Mouse (Mus musculus): ENCODE data around the gene Spata2l. TPM values are rescaled to one million over a fixed set of nuclear protein-coding genes. Genes with fewer than 3 reads are reported as not detected.

Spata2l gene
- total and polyA plus RNA-seq, 3 experiments: 1.9 to 3.1 TPM; not detected in 1

- Histone ChIP-seq H3K27me3 (ENCODE audit: control insufficient read depth in 1 of 2, insufficient read depth in 2 of 2, low read length in 2 of 2) (0 out of 4 replicates have a peak, but pooled peaks cover 0 to 1% of the 10 kb centered on the region in 2 experiments), H3K79me2 (ENCODE audit: control insufficient read depth, insufficient read depth, low read length, poor library complexity) (no peaks in the 10 kb centered on the region), H3K4me3 (ENCODE audit: control insufficient read depth in 1 of 2, insufficient read depth in 1 of 2, low read depth in 2 of 2, low read length in 2 of 2) (no peak overlapping the region), H3K9ac (ENCODE audit: control insufficient read depth, low read depth, low read length, poor library complexity, severe bottlenecking) (no peak overlapping the region), H3K9me3 (replicated peaks; ENCODE audit: insufficient read depth, low read length) (no peaks in the 10 kb centered on the region), H3K36me3 (ENCODE audit: control insufficient read depth in 1 of 2, insufficient read depth in 2 of 2, low read length in 2 of 2) (no peaks in the 10 kb centered on the region), H3K4me1 (ENCODE audit: control insufficient read depth in 1 of 2, insufficient read depth in 2 of 2, low read length in 2 of 2) (no peaks in the 10 kb centered on the region), H3K27ac (ENCODE audit: control insufficient read depth, low read depth, low read length) (no peak overlapping the region)
- no peak for DNase-seq (ENCODE audit: low read depth, low spot score)
- TF ChIP-seq SMC3 (IDR thresholded peaks at IDR 0.05; ENCODE audit: low read depth, low read length): no peak
- no peak for TF ChIP-seq POLR2A (IDR thresholded peaks at IDR 0.05; ENCODE audit: control insufficient read depth in 1 of 2, insufficient read depth in 1 of 2, low read depth in 1 of 2, low read length in 2 of 2, poor library complexity in 1 of 2)
- no peak for TF ChIP-seq E2F4 (IDR thresholded peaks at IDR 0.05; ENCODE audit: borderline replicate concordance, low read depth, low read length)
- TF ChIP-seq RCOR1 (IDR thresholded peaks at IDR 0.05; ENCODE audit: low read depth, low read length): no peak
- no peak for TF ChIP-seq ELF1 (IDR thresholded peaks at IDR 0.05; ENCODE audit: low read depth, low read length)
- no peak for TF ChIP-seq TAL1 (IDR thresholded peaks at IDR 0.05; ENCODE audit: low read length)
- TF ChIP-seq ZC3H11A (IDR thresholded peaks at IDR 0.05; ENCODE audit: low read depth, low read length): no peak
- no peak for TF ChIP-seq TBP (IDR thresholded peaks at IDR 0.05; ENCODE audit: low read depth, low read length)
- TF ChIP-seq BHLHE40 (IDR thresholded peaks at IDR 0.05; ENCODE audit: borderline replicate concordance, low read depth, low read length): no peak
Measured at GRCm38 (mm10) chr8:123181391-123181790, 54.6 kb downstream of the Spata2l start.

Other genes with a start within 250 kb of the Spata2l start
- 49.2 and 57.8 TPM in 2 replicates for gene Ankrd11, start 194.0 kb downstream of the Spata2l start, total RNA-seq (2012; rRNA removed)
- 100 to 1,000 TPM in 1 of 2 experiments, 10 to 100 TPM in 1; 87.7 to 235 TPM for gene Ankrd11, start 194.0 kb downstream of the Spata2l start, polyA plus RNA-seq (2012; ENCODE audit: insufficient read depth in 1 of 2, insufficient read length in 2 of 2, low read depth in 1 of 2, low replicate concordance in 2 of 2, missing spikeins in 1 of 2)
- gene Spg7, start 173.3 kb downstream of the Spata2l start, total RNA-seq (2012; rRNA removed): 28.9 and 32.0 TPM in 2 replicates
- 10 to 100 TPM in 1 of 2 experiments, not detected in 1; 36.0 TPM for gene Spg7, start 173.3 kb downstream of the Spata2l start, polyA plus RNA-seq (2012; ENCODE audit: insufficient read depth in 1 of 2, insufficient read length in 2 of 2, low read depth in 1 of 2, low replicate concordance in 2 of 2, missing spikeins in 1 of 2)
- gene Rpl13, start 133.9 kb downstream of the Spata2l start, total RNA-seq (2012; rRNA removed): 2,918 and 3,113 TPM in 2 replicates
- 1,000 to 10,000 TPM in 1 of 2 experiments, not detected in 1; 1,306 TPM for gene Rpl13, start 133.9 kb downstream of the Spata2l start, polyA plus RNA-seq (2012; ENCODE audit: insufficient read depth in 1 of 2, insufficient read length in 2 of 2, low read depth in 1 of 2, low replicate concordance in 2 of 2, missing spikeins in 1 of 2)
- gene Cpne7, start 118.9 kb downstream of the Spata2l start, total RNA-seq (2012; rRNA removed): 2.2 and 3.5 TPM in 2 replicates
- gene Cpne7, start 118.9 kb downstream of the Spata2l start, polyA plus RNA-seq (2012; ENCODE audit: insufficient read depth in 1 of 2, insufficient read length in 2 of 2, low read depth in 1 of 2, low replicate concordance in 2 of 2, missing spikeins in 1 of 2): 1 to 10 TPM in 1 of 2 experiments, not detected in 1; 4.5 TPM
- gene Sult5a1, start 77.9 kb downstream of the Spata2l start, total RNA-seq (2012; rRNA removed): 0.15 TPM in 1 of 2 replicates, not detected in the other
- gene Sult5a1, start 77.9 kb downstream of the Spata2l start, polyA plus RNA-seq (2012; ENCODE audit: insufficient read depth in 1 of 2, insufficient read length in 2 of 2, low read depth in 1 of 2, low replicate concordance in 2 of 2, missing spikeins in 1 of 2): not detected
- not detected in 2 replicates for gene Dpep1, start 50.0 kb downstream of the Spata2l start, total RNA-seq (2012; rRNA removed)
- not detected for gene Dpep1, start 50.0 kb downstream of the Spata2l start, polyA plus RNA-seq (2012; ENCODE audit: insufficient read depth in 1 of 2, insufficient read length in 2 of 2, low read depth in 1 of 2, low replicate concordance in 2 of 2, missing spikeins in 1 of 2)
- 68.6 and 80.5 TPM in 2 replicates for gene Chmp1a, start 23.5 kb downstream of the Spata2l start, total RNA-seq (2012; rRNA removed)
- gene Chmp1a, start 23.5 kb downstream of the Spata2l start, polyA plus RNA-seq (2012; ENCODE audit: insufficient read depth in 1 of 2, insufficient read length in 2 of 2, low read depth in 1 of 2, low replicate concordance in 2 of 2, missing spikeins in 1 of 2): 10 to 100 TPM in 1 of 2 experiments, not detected in 1; 85.7 TPM
- gene Spata33, start 23.4 kb downstream of the Spata2l start, total RNA-seq (2012; rRNA removed): 0.98 and 1.2 TPM in 2 replicates
- 1 to 10 TPM in 1 of 2 experiments, not detected in 1; 1.4 TPM for gene Spata33, start 23.4 kb downstream of the Spata2l start, polyA plus RNA-seq (2012; ENCODE audit: insufficient read depth in 1 of 2, insufficient read length in 2 of 2, low read depth in 1 of 2, low replicate concordance in 2 of 2, missing spikeins in 1 of 2)
- 23.2 and 28.0 TPM in 2 replicates for gene Cdk10, start 11.4 kb downstream of the Spata2l start, total RNA-seq (2012; rRNA removed)
- 10 to 100 TPM in 1 of 2 experiments, not detected in 1; 43.8 TPM for gene Cdk10, start 11.4 kb downstream of the Spata2l start, polyA plus RNA-seq (2012; ENCODE audit: insufficient read depth in 1 of 2, insufficient read length in 2 of 2, low read depth in 1 of 2, low replicate concordance in 2 of 2, missing spikeins in 1 of 2)
- 11.8 and 16.0 TPM in 2 replicates for gene Zfp276, start 18.0 kb upstream of the Spata2l start, total RNA-seq (2012; rRNA removed)
- 10 to 100 TPM in 1 of 2 experiments, not detected in 1; 19.2 TPM for gene Zfp276, start 18.0 kb upstream of the Spata2l start, polyA plus RNA-seq (2012; ENCODE audit: insufficient read depth in 1 of 2, insufficient read length in 2 of 2, low read depth in 1 of 2, low replicate concordance in 2 of 2, missing spikeins in 1 of 2)
- 3.0 and 4.4 TPM in 2 replicates for gene Vps9d1, start 18.1 kb upstream of the Spata2l start, total RNA-seq (2012; rRNA removed)
- 10 to 100 TPM in 1 of 2 experiments, not detected in 1; 12.2 TPM for gene Vps9d1, start 18.1 kb upstream of the Spata2l start, polyA plus RNA-seq (2012; ENCODE audit: insufficient read depth in 1 of 2, insufficient read length in 2 of 2, low read depth in 1 of 2, low replicate concordance in 2 of 2, missing spikeins in 1 of 2)
- gene Fanca, start 82.3 kb upstream of the Spata2l start, total RNA-seq (2012; rRNA removed): 22.9 and 32.2 TPM in 2 replicates
- gene Fanca, start 82.3 kb upstream of the Spata2l start, polyA plus RNA-seq (2012; ENCODE audit: insufficient read depth in 1 of 2, insufficient read length in 2 of 2, low read depth in 1 of 2, low replicate concordance in 2 of 2, missing spikeins in 1 of 2): 10 to 100 TPM in 1 of 2 experiments, not detected in 1; 75.9 TPM
- 1.1 and 2.8 TPM in 2 replicates for gene Spire2, start 96.5 kb upstream of the Spata2l start, total RNA-seq (2012; rRNA removed)
- 1 to 10 TPM in 1 of 2 experiments, not detected in 1; 5.4 TPM for gene Spire2, start 96.5 kb upstream of the Spata2l start, polyA plus RNA-seq (2012; ENCODE audit: insufficient read depth in 1 of 2, insufficient read length in 2 of 2, low read depth in 1 of 2, low replicate concordance in 2 of 2, missing spikeins in 1 of 2)
- 107 TPM in 2 replicates for gene Tcf25, start 137.5 kb upstream of the Spata2l start, total RNA-seq (2012; rRNA removed)
- 100 to 1,000 TPM in 1 of 2 experiments, not detected in 1; 327 TPM for gene Tcf25, start 137.5 kb upstream of the Spata2l start, polyA plus RNA-seq (2012; ENCODE audit: insufficient read depth in 1 of 2, insufficient read length in 2 of 2, low read depth in 1 of 2, low replicate concordance in 2 of 2, missing spikeins in 1 of 2)
- gene Mc1r, start 170.9 kb upstream of the Spata2l start, total RNA-seq (2012; rRNA removed): 0.31 and 0.36 TPM in 2 replicates
- under 1 TPM in 1 of 2 experiments, not detected in 1; 0.45 TPM for gene Mc1r, start 170.9 kb upstream of the Spata2l start, polyA plus RNA-seq (2012; ENCODE audit: insufficient read depth in 1 of 2, insufficient read length in 2 of 2, low read depth in 1 of 2, low replicate concordance in 2 of 2, missing spikeins in 1 of 2)
- gene Tubb3, start 175.2 kb upstream of the Spata2l start, total RNA-seq (2012; rRNA removed): 0.69 TPM in 2 replicates
- gene Tubb3, start 175.2 kb upstream of the Spata2l start, polyA plus RNA-seq (2012; ENCODE audit: insufficient read depth in 1 of 2, insufficient read length in 2 of 2, low read depth in 1 of 2, low replicate concordance in 2 of 2, missing spikeins in 1 of 2): 1 to 10 TPM in 1 of 2 experiments, not detected in 1; 1.4 TPM
- 23.8 and 26.0 TPM in 2 replicates for gene Def8, start 187.3 kb upstream of the Spata2l start, total RNA-seq (2012; rRNA removed)
- gene Def8, start 187.3 kb upstream of the Spata2l start, polyA plus RNA-seq (2012; ENCODE audit: insufficient read depth in 1 of 2, insufficient read length in 2 of 2, low read depth in 1 of 2, low replicate concordance in 2 of 2, missing spikeins in 1 of 2): 10 to 100 TPM in 1 of 2 experiments, not detected in 1; 34.0 TPM
- 27.5 and 31.0 TPM in 2 replicates for gene Afg3l1, start 241.7 kb upstream of the Spata2l start, total RNA-seq (2012; rRNA removed)
- gene Afg3l1, start 241.7 kb upstream of the Spata2l start, polyA plus RNA-seq (2012; ENCODE audit: insufficient read depth in 1 of 2, insufficient read length in 2 of 2, low read depth in 1 of 2, low replicate concordance in 2 of 2, missing spikeins in 1 of 2): 10 to 100 TPM in 1 of 2 experiments, not detected in 1; 68.4 TPM